Mouse (Mus musculus) CH12.LX (cell line): ENCODE results near the gene Rdh5. TPM values are rescaled to one million over a fixed set of nuclear protein-coding genes. Genes with fewer than 3 reads are reported as not detected.

Experiments used
- DNase-seq: peaks from one replicate; pipeline ENCODE4 v3.0.0-alpha.2; 2013; ENCODE audit errors: extremely low read depth
- H3K27ac ChIP-seq: 2 replicates; pipeline ENCODE4 v1.5.1; 2012; ENCODE audit warnings: low read depth, mild to moderate bottlenecking, control low read depth, moderate library complexity; ENCODE audit not compliant: insufficient read depth
- H3K27me3 ChIP-seq: replicated peaks from 2 replicates; pipeline ENCODE3; 2012; ENCODE audit warnings: inconsistent platforms
- H3K36me3 ChIP-seq, 2 experiments: replicated peaks in 1 of 2; 2 replicates each; pipeline versions ENCODE3 to v1.6.1; 2012; ENCODE audit warnings: inconsistent platforms in 1 of 2, low read length in 1 of 2, mild to moderate bottlenecking in 1 of 2, mixed read lengths in 1 of 2, moderate library complexity in 1 of 2; ENCODE audit not compliant: control insufficient read depth in 1 of 2, insufficient read depth in 1 of 2
- H3K4me1 ChIP-seq, 2 experiments: 2 replicates each; pipeline ENCODE4 v1.6.1; 2012; ENCODE audit warnings: inconsistent platforms in 1 of 2, moderate library complexity in 1 of 2; ENCODE audit not compliant: insufficient read depth in 2 of 2, control insufficient read depth in 1 of 2
- H3K4me2 ChIP-seq: 2 replicates; pipeline ENCODE4 v1.6.1; 2012; ENCODE audit warnings: low read depth, mild to moderate bottlenecking, control low read depth; ENCODE audit not compliant: poor library complexity, insufficient read depth, severe bottlenecking
- H3K4me3 ChIP-seq, 3 experiments: fragments of 150-350 bp in 1 of 3; sonication (generic) in 1 of 3; replicated peaks in 1 of 3; 2 replicates each; pipeline versions ENCODE3 to v1.5.1; 2011 to 2012; ENCODE audit warnings: low read depth in 2 of 3, low read length in 2 of 3, mild to moderate bottlenecking in 2 of 3, moderate library complexity in 2 of 3, control low read depth in 1 of 3, improper control_type of control experiment in 1 of 3, inconsistent platforms in 1 of 3, mixed read lengths in 1 of 3; ENCODE audit not compliant: poor library complexity in 1 of 3
- H3K79me2 ChIP-seq: replicated peaks from 2 replicates; pipeline ENCODE4 v1.6.1; 2012; ENCODE audit warnings: mild to moderate bottlenecking, moderate library complexity; ENCODE audit not compliant: control insufficient read depth, poor library complexity, insufficient read depth, severe bottlenecking; ENCODE audit errors: extremely low read depth
- H3K9ac ChIP-seq: 2 replicates; pipeline ENCODE4 v1.6.1; 2012; ENCODE audit warnings: low read depth, mild to moderate bottlenecking, control low read depth, moderate library complexity; ENCODE audit not compliant: insufficient read depth
- H3K9me3 ChIP-seq: replicated peaks from 2 replicates; pipeline ENCODE3; 2012; ENCODE audit warnings: low read length, inconsistent platforms, mixed read lengths
- CHD2 ChIP-seq: IDR thresholded peaks from 2 replicates; pipeline ENCODE4 v1.6.1; 2011; ENCODE audit warnings: low read length, improper control_type of control experiment
- CTCF ChIP-seq, 2 experiments: IDR thresholded peaks in 1 of 2; conservative IDR thresholded peaks in 1 of 2; 2 replicates each; pipeline ENCODE4 v1.5.1; 2011 to 2012; ENCODE audit warnings: low read depth in 2 of 2, low read length in 2 of 2, improper control_type of control experiment in 1 of 2, inconsistent platforms in 1 of 2, mild to moderate bottlenecking in 1 of 2, moderate library complexity in 1 of 2
- GABPA ChIP-seq: IDR thresholded peaks from 2 replicates; pipeline ENCODE4 v1.6.1; 2012; ENCODE audit warnings: low read depth, low read length, improper control_type of control experiment, inconsistent platforms; ENCODE audit not compliant: insufficient replicate concordance
- MAX ChIP-seq: IDR thresholded peaks from 2 replicates; pipeline ENCODE4 v1.6.1; 2011; ENCODE audit warnings: low read length, improper control_type of control experiment
- MAZ ChIP-seq: IDR thresholded peaks from 2 replicates; pipeline ENCODE4 v1.6.1; 2012; ENCODE audit warnings: low read depth, mild to moderate bottlenecking, inconsistent platforms, low read length, improper control_type of control experiment, moderate library complexity
- MEF2A ChIP-seq: IDR thresholded peaks from 2 replicates; pipeline ENCODE4 v1.6.1; 2014; ENCODE audit warnings: low read depth, mild to moderate bottlenecking, inconsistent platforms, low read length, improper control_type of control experiment, borderline replicate concordance
- MXI1 ChIP-seq: IDR thresholded peaks from 2 replicates; pipeline ENCODE4 v1.6.1; 2011; ENCODE audit warnings: mild to moderate bottlenecking, low read depth, low read length, improper control_type of control experiment
- MYC ChIP-seq: IDR thresholded peaks from 2 replicates; pipeline ENCODE4 v1.6.1; 2011; ENCODE audit warnings: low read depth, mild to moderate bottlenecking, improper control_type of control experiment, low read length
- PAX5 ChIP-seq: IDR thresholded peaks from 2 replicates; pipeline ENCODE4 v1.6.1; 2012; ENCODE audit warnings: low read length, inconsistent platforms, mixed read lengths
- POLR2AphosphoS2 ChIP-seq: IDR thresholded peaks from 2 replicates; pipeline ENCODE4 v1.6.1; 2011; ENCODE audit warnings: low read depth, low read length, improper control_type of control experiment
- RAD21 ChIP-seq: IDR thresholded peaks from 2 replicates; pipeline ENCODE4 v1.6.1; 2011; ENCODE audit warnings: low read depth, mild to moderate bottlenecking, low read length, improper control_type of control experiment, moderate library complexity
- SIN3A ChIP-seq: IDR thresholded peaks from 2 replicates; pipeline ENCODE4 v1.6.1; 2012; ENCODE audit warnings: low read length, improper control_type of control experiment, inconsistent platforms
- SMC3 ChIP-seq: IDR thresholded peaks from 2 replicates; pipeline ENCODE4 v1.6.1; 2011; ENCODE audit warnings: low read depth, low read length, improper control_type of control experiment
- TBP ChIP-seq: conservative IDR thresholded peaks from 2 replicates; pipeline ENCODE4 v1.6.1; 2011; ENCODE audit warnings: low read depth, low read length, improper control_type of control experiment
- ZC3H11A ChIP-seq: IDR thresholded peaks from 2 replicates; pipeline ENCODE4 v1.6.1; 2012; ENCODE audit warnings: low read depth, mild to moderate bottlenecking, inconsistent platforms, low read length, improper control_type of control experiment
- ZMIZ1 ChIP-seq: IDR thresholded peaks from 2 replicates; pipeline ENCODE4 v1.6.1; 2012; ENCODE audit warnings: low read depth, mild to moderate bottlenecking, inconsistent platforms, low read length, improper control_type of control experiment
- dilution Hi-C: fragments of 300-500 bp; cut with MboI; formaldehyde crosslinking; loops from 2 replicates; pipeline ENCODE4 v1.14.3; 2020; ENCODE audit warnings: low sequenced_read_pairs; ENCODE audit not compliant: extremely low pct_unique_long_range_greater_than_20kb, extremely low pct_ligation_motif_present
- in situ Hi-C: fragments of 300-500 bp; cut with MboI; formaldehyde crosslinking; loops from 3 replicates; pipeline ENCODE4 v1.14.3; 2019; ENCODE audit warnings: low sequenced_read_pairs, low pct_ligation_motif_present, low pct_unique_long_range_greater_than_20kb, mixed read lengths
- polyA plus RNA-seq: library from polyadenylated mRNA; unstranded; fragments of >175 nt; gene quantifications from 2 replicates; pipeline ENCODE4 v1.2.1, GENCODE M21; 2012; ENCODE audit warnings: low read depth; ENCODE audit not compliant: insufficient read length
- total RNA-seq, 2 experiments: library from RNA; depleted of rRNA; stranded (reverse); fragments of 300-350 nt in 1 of 2; fragments of >200 nt in 1 of 2; gene quantifications; 2 replicates each; pipeline ENCODE4 v1.2.3; 2012 to 2014

The Rdh5 gene
- total and polyA plus RNA-seq, 3 experiments = 4.3 to 6.2 (median 5.2) TPM

DNA sequence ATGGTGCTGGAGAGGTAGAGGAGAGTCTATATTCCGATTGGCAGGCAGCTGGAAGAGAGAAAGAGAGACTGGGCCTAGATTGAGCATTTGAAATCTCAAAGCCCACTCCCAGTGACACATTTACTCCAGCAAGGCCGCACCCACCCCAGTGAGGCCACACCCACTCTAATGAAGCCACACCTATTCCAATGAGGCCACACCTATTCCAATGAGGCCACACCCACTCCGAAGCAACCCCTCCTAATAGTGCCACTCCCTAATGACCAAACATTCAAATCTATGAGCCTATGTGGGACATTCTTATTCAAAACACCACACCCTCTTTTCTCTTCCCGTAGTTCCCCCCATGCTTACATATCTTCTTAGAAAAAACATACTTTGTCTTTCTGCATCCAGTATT is 24.8 kb upstream of the Rdh5 start:
- peaks cover 23% of the 10 kb centered on the region for H3K27me3 ChIP-seq
- dilution Hi-C loops = no loop called here
- in situ Hi-C loops = no loop called here

DNA sequence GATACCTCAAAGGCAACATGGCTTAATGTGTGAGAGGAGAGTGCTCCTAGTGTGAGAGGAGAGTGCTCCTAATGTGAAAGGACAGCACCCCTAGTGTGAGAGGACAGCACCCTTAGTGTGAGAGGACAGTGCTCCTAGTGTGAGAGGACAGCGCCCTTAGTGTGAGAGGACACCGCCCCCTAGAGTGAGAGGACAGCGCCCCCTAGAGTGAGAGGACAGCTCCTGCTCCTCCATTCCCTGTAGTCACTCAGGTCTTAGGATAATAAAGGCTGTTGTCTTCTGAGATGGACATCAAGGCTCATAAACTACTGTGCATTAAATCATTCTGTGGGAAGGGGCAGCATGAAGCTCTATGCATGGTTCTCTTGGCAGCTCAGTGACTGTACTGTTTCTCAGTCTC is 23.0 kb upstream of the Rdh5 start:
- Histone ChIP-seq H3K9ac (no peak overlapping the region), H3K4me2 (no peak overlapping the region), H3K4me3 (no peak overlapping the region), H3K27me3 (peaks cover 34% of the 10 kb centered on the region), H3K4me1 (no peaks in the 10 kb centered on the region), H3K27ac (no peak overlapping the region), H3K79me2 (no peaks in the 10 kb centered on the region), H3K36me3 (no peaks in the 10 kb centered on the region), H3K9me3 (no peaks in the 10 kb centered on the region)
- TF ChIP-seq SMC3 (peak; percentile 7; the same call in 1 of the 2 replicates), RAD21 (peak; percentile 40), CTCF (conservative IDR thresholded peaks at IDR 0.05 in 1 of 2, IDR thresholded peaks at IDR 0.05 in 1 of 2; ENCODE audit: low read depth in 2 of 2, low read length in 2 of 2) (peak; percentile 50 to 71), CHD2 (no peak), PAX5 (no peak), TBP (no peak)
- peak; percentile 40 for DNase-seq
- in situ Hi-C loops (no loop called here), dilution Hi-C loops (no loop called here)

More for the DNA sequence above, 24.8 kb upstream of the Rdh5 start:
- H3K4me3 ChIP-seq = no peak overlapping the region
- H3K36me3 ChIP-seq = no peaks in the 10 kb centered on the region
- no peak overlapping the region for H3K27ac ChIP-seq
- TF ChIP-seq CHD2 (no peak), MXI1 (no peak), ZC3H11A (no peak), MAX (no peak), SIN3A (no peak), GABPA (no peak), MEF2A (no peak), POLR2AphosphoS2 (no peak), MYC (no peak), MAZ (no peak), ZMIZ1 (no peak)
- no peak overlapping the region for H3K4me2 ChIP-seq
- no peaks in the 10 kb centered on the region for H3K9me3 ChIP-seq
- DNase-seq = no peak
- H3K4me1 ChIP-seq = no peaks in the 10 kb centered on the region
- no peak overlapping the region for H3K9ac ChIP-seq
- no peaks in the 10 kb centered on the region for H3K79me2 ChIP-seq
